Mouse (Mus musculus): ENCODE data around the gene Mapk1ip1l.

DNA sequence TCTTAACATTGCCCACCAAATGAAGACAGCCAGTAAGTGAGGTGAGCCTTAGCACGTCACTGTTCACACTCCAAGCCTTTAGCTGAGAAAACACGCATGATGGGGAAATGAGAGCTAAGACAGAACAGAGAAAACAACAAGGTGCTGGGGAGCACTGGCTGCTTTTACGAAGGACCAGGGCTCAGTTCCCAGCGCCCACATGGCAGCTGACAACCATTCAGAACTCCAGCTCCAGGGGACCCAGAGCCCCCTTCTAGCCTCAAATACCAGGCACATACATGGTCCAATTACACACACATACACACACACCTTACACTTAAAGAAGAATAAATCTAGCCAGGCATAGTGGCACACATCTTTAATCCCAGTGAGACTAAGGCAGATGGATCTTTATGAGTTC is 29.0 kb upstream of the Mapk1ip1l start:
- no peak for TF ChIP-seq CTCF (IDR thresholded peaks at IDR 0.05; ENCODE audit: low read depth, low read length)
- TF ChIP-seq POLR2A (IDR thresholded peaks at IDR 0.05; ENCODE audit: extremely low read depth, insufficient read depth, low read length), result no peak
